Mouse (Mus musculus): ENCODE results near the gene Ksr2. TPM values are rescaled to one million over a fixed set of nuclear protein-coding genes. Genes with fewer than 3 reads are reported as not detected.
"Not testable (repeated sequence)": the region's sequence is repeated elsewhere in the genome, so short reads cannot be mapped to it uniquely, and the experiment has no call there.

Ksr2 gene
- polyA plus RNA-seq (2015; fragmentation: Nextera tagmentation; extraction: Ambion mirVana) = 4.3 and 7.5 TPM in 2 replicates

DNA sequence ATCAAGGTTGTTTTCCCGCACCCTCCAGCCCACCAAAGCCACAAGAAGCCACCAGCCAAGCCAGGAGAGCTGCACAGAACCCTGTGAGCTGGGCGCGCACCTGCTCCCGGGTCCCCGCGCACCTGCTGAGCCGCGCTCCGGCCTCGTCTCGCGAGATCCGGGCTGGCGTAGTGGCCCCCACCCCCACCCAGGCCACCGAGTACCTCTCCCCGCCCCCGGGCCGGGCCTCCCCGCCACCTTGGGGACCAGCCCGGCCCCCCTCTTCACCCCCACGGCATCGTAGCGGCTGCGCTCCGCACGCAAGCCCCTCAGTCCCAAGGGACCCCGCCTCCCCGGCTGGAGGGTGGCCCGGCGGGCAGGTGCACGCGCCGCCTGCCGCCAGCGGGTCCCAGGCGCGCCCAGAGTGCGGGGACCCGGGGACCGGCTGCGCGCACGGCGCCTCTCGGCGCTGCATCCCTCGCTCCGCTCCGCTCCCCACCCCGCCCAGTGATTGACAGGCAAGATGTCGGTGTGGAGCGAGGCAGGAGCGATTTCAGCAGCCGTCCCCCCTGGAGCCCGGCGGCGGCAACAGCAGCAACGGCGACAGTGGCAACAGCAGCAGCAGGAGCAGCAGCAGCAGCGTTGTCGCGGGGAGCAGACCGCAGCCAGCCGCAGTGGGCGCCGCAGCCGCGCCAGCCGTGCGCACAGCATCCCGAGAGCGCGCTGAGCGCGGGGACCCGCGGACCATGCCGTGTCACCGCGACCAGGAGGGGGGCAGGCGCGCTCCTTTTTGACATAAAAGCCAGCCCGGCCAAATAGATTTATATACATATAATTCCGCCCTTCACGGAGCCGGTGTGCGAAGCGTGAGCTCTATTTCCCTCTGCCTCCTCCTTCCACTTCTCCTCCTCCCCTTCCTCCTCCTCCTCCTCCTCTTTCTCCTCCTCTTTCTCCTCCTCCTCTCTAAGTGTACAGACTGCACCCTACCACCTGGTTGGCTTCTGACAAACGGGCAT lies at the start of gene Ksr2:
Ksr2 (plus strand) TSS at position 494 of the 995 bp plus-strand sequence.
- Histone ChIP-seq H3K36me3 (ENCODE audit: control insufficient read depth, insufficient read depth) (no peaks in the 10 kb centered on the region), H3K4me1 (replicated peaks; ENCODE audit: control insufficient read depth, insufficient read depth, low read length) (peaks cover 14% of the 10 kb centered on the region), H3K9ac (replicated peaks; ENCODE audit: low read depth, low read length) (peak within 1 kb of the TSS; percentile 84), H3K9me3 (ENCODE audit: control insufficient read depth, low read length) (no peaks in the 10 kb centered on the region), H3K27ac (ENCODE audit: low read length) (peak within 1 kb of the TSS; percentile 96), H3K4me3 (replicated peaks; ENCODE audit: low read length) (peak within 1 kb of the TSS; percentile 77), H3K4me2 (ENCODE audit: low read length) (peak within 1 kb of the TSS; percentile 74), H3K27me3 (replicated peaks; ENCODE audit: control insufficient read depth, insufficient read depth, low read length) (no peaks in the 10 kb centered on the region; the same call in 1 of the 2 replicates)
- under 1% methylated on average over 85 of the region's 89 CpGs for WGBS
- ATAC-seq = peak; percentile 95

DNA sequence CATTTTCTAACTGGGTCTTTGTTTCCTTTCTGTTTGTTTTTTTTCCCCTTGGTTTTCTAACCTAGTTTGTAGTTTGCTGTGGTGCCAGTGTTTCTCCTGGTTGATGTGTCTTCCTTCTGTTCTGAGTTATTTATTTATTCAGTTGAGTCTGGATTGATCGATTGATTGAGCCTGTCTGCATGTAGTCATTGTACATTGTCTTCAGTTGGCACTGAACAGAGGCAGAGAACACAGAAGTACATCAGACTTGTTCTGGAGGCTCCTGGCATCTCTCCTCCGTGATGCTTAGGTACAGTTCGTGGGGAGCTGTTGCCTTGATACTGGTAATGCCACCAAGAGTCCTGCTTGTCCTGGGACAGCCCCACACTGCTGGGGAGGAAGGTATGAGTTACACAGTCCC lies 49.0 kb upstream of the Ksr2 start:
- peaks cover 15% of the 10 kb centered on the region for H3K4me1 ChIP-seq (replicated peaks; ENCODE audit: control insufficient read depth, insufficient read depth, low read length)
- no peak overlapping the region for H3K9ac ChIP-seq (replicated peaks; ENCODE audit: low read depth, low read length)
- peaks cover 5% of the 10 kb centered on the region; the same call in 1 of the 2 replicates for H3K36me3 ChIP-seq (ENCODE audit: control insufficient read depth, insufficient read depth)
- no peak overlapping the region for H3K4me3 ChIP-seq (replicated peaks; ENCODE audit: low read length)
- H3K27ac ChIP-seq (ENCODE audit: low read length) = no peak overlapping the region
- no peaks in the 10 kb centered on the region for H3K9me3 ChIP-seq (ENCODE audit: control insufficient read depth, low read length)
- WGBS = 82% methylated on average over 3 of the region's 3 CpGs
- no peak for ATAC-seq
- no peaks in the 10 kb centered on the region for H3K27me3 ChIP-seq (replicated peaks; ENCODE audit: control insufficient read depth, insufficient read depth, low read length)
- no peak overlapping the region for H3K4me2 ChIP-seq (ENCODE audit: low read length)

- peaks cover 3% of the 10 kb centered on the region for H3K4me1 ChIP-seq (replicated peaks; ENCODE audit: control insufficient read depth, insufficient read depth, low read length)
- peaks cover 10% of the 10 kb centered on the region for H3K36me3 ChIP-seq (ENCODE audit: control insufficient read depth, insufficient read depth)
- ATAC-seq = no peak
- no peak overlapping the region for H3K4me3 ChIP-seq (replicated peaks; ENCODE audit: low read length)
- H3K9ac ChIP-seq (replicated peaks; ENCODE audit: low read depth, low read length) = no peak overlapping the region
- WGBS = 89% methylated on average over 13 of the region's 13 CpGs
- H3K27me3 ChIP-seq (replicated peaks; ENCODE audit: control insufficient read depth, insufficient read depth, low read length) = no peaks in the 10 kb centered on the region
- no peak overlapping the region for H3K4me2 ChIP-seq (ENCODE audit: low read length)
- H3K9me3 ChIP-seq (ENCODE audit: control insufficient read depth, low read length) = no peaks in the 10 kb centered on the region
- H3K27ac ChIP-seq (ENCODE audit: low read length) = no peak overlapping the region
These were observed 47.8 kb upstream of the Ksr2 start for GRCm38 (mm10) chr5:117365904-117366561.

DNA sequence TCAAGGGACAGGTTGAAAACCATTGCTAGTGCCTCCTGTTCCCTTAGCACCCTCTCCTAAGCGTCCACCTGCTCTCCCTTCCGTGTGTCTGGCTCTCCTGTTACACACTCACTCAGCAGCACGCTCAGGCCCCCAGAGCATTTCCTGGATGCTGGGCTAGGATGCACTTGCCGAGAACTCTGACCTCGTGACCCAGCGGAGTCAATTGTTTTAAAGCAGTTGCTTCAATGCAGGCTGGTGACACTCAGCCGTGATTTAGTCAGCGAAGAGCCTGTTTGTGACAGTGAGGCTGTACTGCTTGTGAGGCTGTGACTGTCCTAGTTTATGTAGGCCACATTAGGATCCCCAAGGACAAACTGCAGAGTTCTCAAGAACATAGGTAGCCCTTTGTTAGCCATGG lies 46.6 kb upstream of the Ksr2 start:
- H3K9me3 ChIP-seq (ENCODE audit: control insufficient read depth, low read length) = no peaks in the 10 kb centered on the region
- no peak overlapping the region for H3K9ac ChIP-seq (replicated peaks; ENCODE audit: low read depth, low read length)
- ATAC-seq = no peak
- no peaks in the 10 kb centered on the region for H3K27me3 ChIP-seq (replicated peaks; ENCODE audit: control insufficient read depth, insufficient read depth, low read length)
- no peak overlapping the region for H3K4me2 ChIP-seq (ENCODE audit: low read length)
- no peak overlapping the region for H3K4me3 ChIP-seq (replicated peaks; ENCODE audit: low read length)
- WGBS = 76% methylated on average over 8 of the region's 8 CpGs
- no peak overlapping the region for H3K27ac ChIP-seq (ENCODE audit: low read length)
- peaks cover 16% of the 10 kb centered on the region for H3K36me3 ChIP-seq (ENCODE audit: control insufficient read depth, insufficient read depth)
- no peaks in the 10 kb centered on the region for H3K4me1 ChIP-seq (replicated peaks; ENCODE audit: control insufficient read depth, insufficient read depth, low read length)

GRCm38 (mm10) chr5:117370592-117370991 lies 43.2 kb upstream of the Ksr2 start:
- Histone ChIP-seq H3K9me3 (ENCODE audit: control insufficient read depth, low read length) (no peaks in the 10 kb centered on the region), H3K4me2 (ENCODE audit: low read length) (no peak overlapping the region), H3K4me1 (replicated peaks; ENCODE audit: control insufficient read depth, insufficient read depth, low read length) (no peaks in the 10 kb centered on the region), H3K36me3 (ENCODE audit: control insufficient read depth, insufficient read depth) (peaks cover 23% of the 10 kb centered on the region), H3K27ac (ENCODE audit: low read length) (no peak overlapping the region), H3K27me3 (replicated peaks; ENCODE audit: control insufficient read depth, insufficient read depth, low read length) (no peaks in the 10 kb centered on the region), H3K4me3 (replicated peaks; ENCODE audit: low read length) (no peak overlapping the region), H3K9ac (replicated peaks; ENCODE audit: low read depth, low read length) (no peak overlapping the region)
- ATAC-seq = no peak
- 84% methylated on average over 10 of the region's 10 CpGs for WGBS

DNA sequence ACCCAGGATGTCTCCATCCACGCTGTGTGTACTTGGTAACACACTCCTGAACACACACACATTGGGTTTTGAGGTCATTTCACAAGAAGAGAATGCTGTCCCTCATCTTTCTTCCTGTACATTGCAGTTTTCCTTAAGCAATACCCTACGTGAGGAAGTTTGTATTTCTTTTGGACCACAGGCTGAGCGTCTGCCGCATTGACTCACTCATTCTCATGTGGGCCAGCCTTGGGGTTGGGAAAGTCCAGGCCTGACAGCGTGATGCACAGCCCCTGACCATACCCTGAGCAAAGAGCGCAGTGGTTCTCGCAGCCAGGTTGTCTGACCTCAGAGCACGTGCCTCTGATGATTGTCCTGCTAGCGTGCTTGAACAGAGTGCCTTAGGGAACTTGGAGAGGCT lies 40.4 kb upstream of the Ksr2 start:
- no peak overlapping the region for H3K4me2 ChIP-seq (ENCODE audit: low read length)
- H3K4me3 ChIP-seq (replicated peaks; ENCODE audit: low read length) = no peak overlapping the region
- no peaks in the 10 kb centered on the region for H3K4me1 ChIP-seq (replicated peaks; ENCODE audit: control insufficient read depth, insufficient read depth, low read length)
- peaks cover 33% of the 10 kb centered on the region for H3K36me3 ChIP-seq (ENCODE audit: control insufficient read depth, insufficient read depth)
- no peak overlapping the region for H3K27ac ChIP-seq (ENCODE audit: low read length)
- H3K27me3 ChIP-seq (replicated peaks; ENCODE audit: control insufficient read depth, insufficient read depth, low read length) = no peaks in the 10 kb centered on the region
- no peak for ATAC-seq
- H3K9ac ChIP-seq (replicated peaks; ENCODE audit: low read depth, low read length) = no peak overlapping the region
- H3K9me3 ChIP-seq (ENCODE audit: control insufficient read depth, low read length) = no peaks in the 10 kb centered on the region
- 93% methylated on average over 9 of the region's 9 CpGs for WGBS

- no peak overlapping the region for H3K4me3 ChIP-seq (replicated peaks; ENCODE audit: low read length)
- no peak overlapping the region for H3K4me2 ChIP-seq (ENCODE audit: low read length)
- peaks cover 36% of the 10 kb centered on the region for H3K36me3 ChIP-seq (ENCODE audit: control insufficient read depth, insufficient read depth)
- no peaks in the 10 kb centered on the region for H3K27me3 ChIP-seq (replicated peaks; ENCODE audit: control insufficient read depth, insufficient read depth, low read length)
- no peaks in the 10 kb centered on the region for H3K9me3 ChIP-seq (ENCODE audit: control insufficient read depth, low read length)
- H3K9ac ChIP-seq (replicated peaks; ENCODE audit: low read depth, low read length) = no peak overlapping the region
- H3K27ac ChIP-seq (ENCODE audit: low read length) = no peak overlapping the region
- no peaks in the 10 kb centered on the region for H3K4me1 ChIP-seq (replicated peaks; ENCODE audit: control insufficient read depth, insufficient read depth, low read length)
- 94% methylated on average over 7 of the region's 7 CpGs for WGBS
- ATAC-seq = no peak
These were observed 39.3 kb upstream of the Ksr2 start for GRCm38 (mm10) chr5:117374372-117375049.

DNA sequence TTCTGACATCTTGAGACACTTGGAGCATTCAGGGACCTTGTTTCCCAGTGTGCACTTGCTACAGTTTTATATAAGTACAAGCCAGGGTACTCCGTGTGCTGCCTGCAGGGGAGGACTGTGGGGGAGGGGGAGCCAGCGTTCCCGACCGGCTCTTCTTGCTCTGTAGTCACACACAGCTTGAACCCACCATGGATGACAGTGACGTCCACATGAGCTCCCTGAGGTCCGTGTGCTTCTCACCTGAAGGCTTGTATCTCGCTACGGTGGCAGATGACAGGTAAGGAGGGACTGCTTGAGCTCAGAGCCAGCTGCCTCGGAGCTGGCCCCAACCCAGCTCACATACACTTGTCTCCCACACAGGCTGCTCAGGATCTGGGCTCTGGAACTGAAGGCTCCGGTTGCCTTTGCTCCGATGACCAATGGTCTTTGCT lies 37.5 kb upstream of the Ksr2 start:
- Histone ChIP-seq H3K4me1 (replicated peaks; ENCODE audit: control insufficient read depth, insufficient read depth, low read length) (no peaks in the 10 kb centered on the region), H3K4me2 (ENCODE audit: low read length) (no peak overlapping the region)
- WGBS = 77% methylated on average over 11 of the region's 11 CpGs

DNA sequence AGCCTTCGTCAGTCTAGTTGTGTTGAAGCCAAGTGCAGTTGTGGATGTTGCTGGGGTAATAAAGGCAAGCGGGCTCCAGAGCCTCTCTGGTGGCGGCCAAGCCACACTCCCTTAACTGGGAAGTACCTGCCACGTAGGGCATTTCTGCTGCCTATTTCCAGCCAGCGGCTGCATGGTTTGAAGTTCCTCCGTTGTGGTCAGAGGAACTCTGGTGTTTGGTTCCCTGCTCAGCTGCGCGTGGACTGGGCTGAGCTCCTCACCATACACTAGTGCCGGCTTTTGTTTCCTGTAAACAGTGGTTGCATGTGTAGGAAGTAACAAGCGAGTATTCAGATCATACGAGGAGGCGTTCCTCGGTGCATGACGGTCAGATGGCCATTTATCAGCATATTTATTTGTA lies 36.1 kb upstream of the Ksr2 start:
- peaks cover 28% of the 10 kb centered on the region for H3K36me3 ChIP-seq (ENCODE audit: control insufficient read depth, insufficient read depth)
- not testable (repeated sequence) for H3K4me2 ChIP-seq (ENCODE audit: low read length)

More for the DNA sequence above, 37.5 kb upstream of the Ksr2 start:
- H3K36me3 ChIP-seq (ENCODE audit: control insufficient read depth, insufficient read depth) = peaks cover 36% of the 10 kb centered on the region
- no peak overlapping the region for H3K9ac ChIP-seq (replicated peaks; ENCODE audit: low read depth, low read length)
- ATAC-seq = no peak
- H3K27ac ChIP-seq (ENCODE audit: low read length) = no peak overlapping the region
- no peaks in the 10 kb centered on the region for H3K27me3 ChIP-seq (replicated peaks; ENCODE audit: control insufficient read depth, insufficient read depth, low read length)
- no peak overlapping the region for H3K4me3 ChIP-seq (replicated peaks; ENCODE audit: low read length)
- no peaks in the 10 kb centered on the region for H3K9me3 ChIP-seq (ENCODE audit: control insufficient read depth, low read length)

More for the DNA sequence above, 36.1 kb upstream of the Ksr2 start:
- WGBS = 94% methylated on average over 14 of the region's 14 CpGs
- H3K27me3 ChIP-seq (replicated peaks; ENCODE audit: control insufficient read depth, insufficient read depth, low read length); H3K9ac ChIP-seq (replicated peaks; ENCODE audit: low read depth, low read length); H3K9me3 ChIP-seq (ENCODE audit: control insufficient read depth, low read length); ATAC-seq; H3K4me3 ChIP-seq (replicated peaks; ENCODE audit: low read length); H3K4me1 ChIP-seq (replicated peaks; ENCODE audit: control insufficient read depth, insufficient read depth, low read length); H3K27ac ChIP-seq (ENCODE audit: low read length): not testable (repeated sequence)

Measured in forebrain, embryonic 16.5 days (tissue).